Mouse (Mus musculus): Measurements from ENCODE around the gene Sp1.

Sp1 gene

DNA sequence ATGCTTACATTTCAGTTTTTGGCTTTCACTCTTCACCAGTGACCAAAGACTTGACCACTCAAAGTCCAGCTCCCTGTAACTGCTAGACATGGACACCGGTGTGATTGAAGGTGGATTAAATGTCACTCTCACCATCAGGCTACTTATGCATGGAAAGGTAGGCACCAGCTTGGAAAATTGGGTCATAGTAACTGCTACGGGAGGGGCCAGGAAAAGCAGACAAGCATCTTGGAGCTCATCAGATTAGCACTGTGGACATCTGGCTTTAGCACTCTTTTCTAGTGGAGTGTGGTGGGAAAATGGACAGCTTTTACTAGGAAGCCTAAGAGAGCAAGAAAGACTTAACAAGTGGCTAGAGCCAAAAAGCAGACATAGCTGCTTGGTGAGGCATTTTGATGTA, 67.3 kb downstream of the Sp1 start:
- DNase-seq (ENCODE audit: low read depth, low spot score), result no peak

DNA sequence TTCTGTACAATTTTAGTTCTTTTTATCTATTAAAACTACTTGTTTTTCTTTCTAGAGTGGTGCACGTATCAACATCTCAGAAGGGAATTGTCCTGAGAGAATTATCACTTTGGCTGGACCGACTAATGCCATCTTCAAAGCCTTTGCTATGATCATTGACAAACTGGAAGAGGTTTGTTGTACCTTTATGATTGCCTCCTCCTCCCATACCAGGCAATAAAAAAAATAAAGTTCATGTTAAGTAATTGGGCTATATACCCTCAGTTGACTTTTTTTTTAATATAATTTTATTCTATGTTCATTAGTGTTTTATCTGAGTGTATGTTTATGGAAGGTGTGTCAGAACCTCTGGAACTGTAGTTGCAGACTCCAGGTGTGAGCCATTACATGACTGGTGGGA, 68.6 kb downstream of the Sp1 start:
- no peak for DNase-seq (ENCODE audit: low read depth, low spot score)

DNA sequence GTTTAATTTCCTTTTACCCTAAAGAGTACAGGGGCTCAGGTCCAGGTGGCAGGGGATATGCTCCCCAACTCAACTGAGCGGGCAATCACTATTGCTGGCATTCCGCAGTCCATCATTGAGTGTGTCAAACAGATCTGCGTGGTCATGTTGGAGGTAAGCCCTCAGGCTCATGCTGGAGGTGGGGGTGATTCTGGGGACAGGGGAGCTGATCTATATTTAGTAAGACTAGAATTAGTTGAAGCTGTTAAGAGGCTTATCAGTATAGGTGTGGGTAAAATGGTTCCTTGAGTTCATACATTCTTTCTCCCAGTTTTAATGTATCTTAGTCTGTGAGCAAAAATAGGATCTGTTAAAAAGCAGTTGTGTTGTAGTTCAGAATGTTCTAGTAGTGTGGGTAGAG, 77.2 kb downstream of the Sp1 start:
- no peak for DNase-seq (ENCODE audit: low read depth, low spot score)

DNA sequence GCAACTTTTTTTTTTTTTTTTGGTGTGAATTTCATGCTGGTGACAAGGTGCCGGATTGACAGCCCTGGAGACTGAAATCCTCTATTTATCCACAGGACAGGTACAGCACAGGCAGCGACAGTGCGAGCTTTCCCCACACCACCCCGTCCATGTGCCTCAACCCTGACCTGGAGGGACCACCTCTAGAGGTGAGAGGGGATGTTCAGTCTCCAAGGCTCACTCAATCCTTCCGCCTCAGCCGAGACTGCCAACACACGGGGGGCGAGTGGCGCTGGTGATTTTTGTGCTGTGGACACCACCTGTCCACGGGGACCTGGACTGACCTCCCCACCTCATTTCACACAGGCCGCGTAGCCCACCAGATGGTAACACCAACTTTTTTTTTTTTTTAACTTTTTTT, 79.9 kb downstream of the Sp1 start:
- no peak for DNase-seq (ENCODE audit: low read depth, low spot score)
